Mouse (Mus musculus) monocyte, adult 5-6 weeks (primary cell): ENCODE measurements around the gene Twnk. TPM values are rescaled to one million over a fixed set of nuclear protein-coding genes. Genes with fewer than 3 reads are reported as not detected.

ENCODE experiments used
- ATAC-seq: fragments of 153-309, 156-312 bp; replicated peaks from 2 replicates; pipeline ENCODE4 v1.8.0; 2017; ENCODE audit warnings: mild to moderate bottlenecking; ENCODE audit not compliant: low TSS enrichment, insufficient number of reproducible peaks, severe bottlenecking, poor library complexity, low FRiP score
- total RNA-seq: library from RNA; stranded (forward); fragments of 200-1000, 200-491, 200-594 nt; gene quantifications from 3 replicates; pipeline ENCODE4 v1.2.3, GENCODE M21; 2017

Twnk gene
- total RNA-seq, 1 experiment from 2014 or later = 8.7 TPM

DNA sequence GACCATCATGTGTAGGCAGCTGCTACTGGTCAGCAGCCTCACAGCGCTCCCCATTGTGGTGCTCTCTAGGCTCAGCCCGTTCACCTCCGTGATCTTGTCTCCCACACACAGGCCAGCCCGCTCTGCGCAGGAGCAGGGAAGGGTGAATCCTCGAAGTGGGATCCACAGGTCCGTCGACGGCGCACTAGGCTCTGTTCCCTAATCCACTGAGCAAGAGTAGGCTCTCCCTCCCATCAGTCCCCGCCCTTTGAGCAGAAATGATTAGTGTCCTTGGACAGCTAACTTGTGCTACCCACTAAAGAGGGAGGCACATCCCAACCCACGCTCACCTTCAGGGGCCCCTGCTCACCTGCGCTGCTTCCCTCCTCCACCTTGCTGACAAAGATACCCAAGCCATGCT, 34.8 kb downstream of the Twnk start:
- ATAC-seq = no peak

DNA sequence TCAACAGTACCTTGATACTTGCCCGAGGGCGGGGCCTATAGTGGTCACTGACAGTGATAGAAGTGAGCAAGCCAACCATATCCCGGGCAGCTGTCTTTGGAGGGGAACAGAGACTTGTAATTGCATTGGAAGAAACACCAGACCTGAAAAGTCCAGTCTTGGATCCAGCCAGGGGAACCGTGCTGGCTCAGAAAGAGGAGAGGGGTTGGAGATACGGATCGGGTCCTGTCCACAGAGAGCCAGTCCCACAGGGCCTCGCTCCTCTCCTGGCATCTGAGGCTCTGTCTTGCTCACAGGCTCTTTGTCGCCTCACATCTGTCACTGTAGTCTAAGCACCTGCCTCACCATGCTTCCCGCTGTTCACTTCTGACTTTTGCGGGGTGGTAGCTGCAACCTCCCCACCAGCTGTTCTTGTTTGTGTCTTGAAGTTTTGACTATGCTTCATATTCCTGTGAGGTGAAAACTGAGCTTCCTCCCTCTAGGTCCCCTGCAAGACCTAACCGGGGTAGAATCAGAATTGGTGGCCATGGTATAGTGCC, 39.0 kb downstream of the Twnk start:
- ATAC-seq = no peak

DNA sequence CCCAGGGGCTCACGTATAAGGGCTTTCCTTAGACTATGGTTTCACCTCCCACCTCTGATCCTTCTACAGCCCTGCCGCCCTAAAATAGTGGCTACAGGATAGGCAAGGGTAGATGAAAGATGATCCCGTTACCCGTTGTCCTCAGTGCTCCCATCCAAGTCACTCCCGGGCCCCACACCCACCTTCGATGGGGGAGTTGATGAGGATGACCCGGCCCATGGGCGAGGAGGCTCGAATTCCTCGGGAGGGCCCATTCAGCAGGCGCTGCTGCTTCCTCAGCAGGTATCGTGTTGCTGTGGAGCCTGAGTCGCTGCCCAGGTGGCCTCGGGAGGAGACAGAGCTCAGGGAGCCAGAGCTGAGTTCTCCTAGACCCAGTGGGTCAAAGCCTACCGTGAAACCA, 39.8 kb downstream of the Twnk start:
- ATAC-seq = no peak

DNA sequence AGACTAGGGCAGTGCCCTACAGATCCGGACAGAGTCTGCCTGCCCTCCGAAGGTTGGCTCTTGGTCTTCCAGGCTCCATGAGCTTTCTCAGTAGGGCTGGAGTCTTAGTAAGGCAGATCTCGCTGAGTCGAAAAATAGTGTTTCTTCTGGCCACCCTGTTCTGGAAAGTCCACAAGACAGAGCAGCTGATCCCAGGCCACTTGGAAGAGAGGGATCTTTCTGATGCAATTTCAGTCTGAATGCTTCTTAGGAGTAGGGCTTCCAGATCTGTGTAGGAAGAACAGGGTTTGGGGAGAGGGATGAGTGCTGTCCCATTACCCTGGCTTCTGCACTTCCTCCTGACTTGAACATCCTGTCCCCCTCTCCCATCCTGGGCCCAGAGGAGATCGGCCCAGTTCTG, 40.2 kb downstream of the Twnk start, which contains the start of gene Pdzd7:
Gene Pdzd7, minus strand, starts transcription at position 67 of the 400 bp plus-strand sequence.
- ATAC-seq = no peak

DNA sequence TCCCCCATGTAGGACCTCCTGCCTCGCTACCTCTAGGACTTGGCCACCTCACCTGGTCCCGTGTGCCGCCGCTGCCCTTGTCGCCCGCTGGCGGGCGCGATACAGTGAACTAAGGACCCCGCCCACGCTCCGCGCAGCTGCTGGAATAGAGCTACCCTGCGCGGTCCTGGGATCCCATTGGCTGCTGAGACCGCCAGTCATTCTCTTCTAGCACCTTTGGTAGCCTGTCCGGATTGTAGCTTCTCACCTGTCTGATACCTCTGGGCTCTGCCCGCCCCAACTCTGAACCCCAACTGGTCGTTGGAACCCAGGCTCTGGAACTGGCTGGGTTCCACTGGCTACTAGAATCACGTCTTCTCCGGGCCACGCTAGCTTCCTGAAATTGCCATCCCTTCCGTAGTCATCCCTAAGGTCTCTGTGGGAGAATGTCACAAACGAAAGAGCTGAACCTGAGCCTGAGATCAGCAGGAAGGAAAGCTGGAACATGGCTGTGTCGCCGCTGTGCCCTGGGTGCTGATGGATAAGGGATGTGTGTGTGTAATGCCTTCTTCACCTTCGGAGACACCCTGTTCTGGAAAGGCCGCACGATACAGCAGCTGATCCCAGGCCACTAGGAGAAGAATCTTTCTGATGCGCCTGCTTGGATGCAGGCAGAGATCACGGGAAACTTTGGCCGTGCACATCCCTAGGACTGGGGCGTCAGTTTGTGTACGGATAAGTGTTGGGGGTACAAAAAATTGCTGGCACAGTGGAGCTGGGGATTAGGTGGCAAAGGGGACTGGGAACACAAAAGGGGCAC, 41.3 kb downstream of the Twnk start:
- no peak for ATAC-seq

DNA sequence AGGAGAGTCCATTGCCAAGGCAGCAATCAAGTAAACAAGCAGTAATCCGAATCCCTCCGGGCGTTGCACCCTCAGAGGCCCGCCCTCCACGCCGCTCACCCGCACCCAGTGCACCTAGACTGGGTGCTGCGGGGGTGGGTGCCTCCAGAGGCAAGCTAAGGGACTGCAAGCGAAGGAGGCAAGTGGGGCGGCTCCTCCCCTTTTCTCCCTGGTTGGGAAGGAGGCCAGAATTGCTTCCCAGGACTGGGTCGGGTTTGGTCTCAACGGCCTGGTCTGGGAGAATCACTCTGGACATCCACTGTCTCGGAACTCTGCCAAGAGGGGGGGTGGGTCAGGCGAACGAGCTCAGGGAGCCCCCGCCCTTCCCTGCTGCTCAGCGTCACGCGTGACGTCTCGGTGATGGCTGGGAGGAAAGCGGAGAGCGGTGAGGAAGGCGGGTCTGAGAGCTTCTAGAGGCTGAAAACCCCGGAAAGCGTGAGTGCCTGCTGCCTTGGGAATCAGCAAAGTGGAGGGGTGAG, 42.0 kb downstream of the Twnk start, which contains the start of gene Sfxn3:
Gene Sfxn3, plus strand, starts transcription at position 87 of the 518 bp plus-strand sequence.
- peak; percentile 70 for ATAC-seq

DNA sequence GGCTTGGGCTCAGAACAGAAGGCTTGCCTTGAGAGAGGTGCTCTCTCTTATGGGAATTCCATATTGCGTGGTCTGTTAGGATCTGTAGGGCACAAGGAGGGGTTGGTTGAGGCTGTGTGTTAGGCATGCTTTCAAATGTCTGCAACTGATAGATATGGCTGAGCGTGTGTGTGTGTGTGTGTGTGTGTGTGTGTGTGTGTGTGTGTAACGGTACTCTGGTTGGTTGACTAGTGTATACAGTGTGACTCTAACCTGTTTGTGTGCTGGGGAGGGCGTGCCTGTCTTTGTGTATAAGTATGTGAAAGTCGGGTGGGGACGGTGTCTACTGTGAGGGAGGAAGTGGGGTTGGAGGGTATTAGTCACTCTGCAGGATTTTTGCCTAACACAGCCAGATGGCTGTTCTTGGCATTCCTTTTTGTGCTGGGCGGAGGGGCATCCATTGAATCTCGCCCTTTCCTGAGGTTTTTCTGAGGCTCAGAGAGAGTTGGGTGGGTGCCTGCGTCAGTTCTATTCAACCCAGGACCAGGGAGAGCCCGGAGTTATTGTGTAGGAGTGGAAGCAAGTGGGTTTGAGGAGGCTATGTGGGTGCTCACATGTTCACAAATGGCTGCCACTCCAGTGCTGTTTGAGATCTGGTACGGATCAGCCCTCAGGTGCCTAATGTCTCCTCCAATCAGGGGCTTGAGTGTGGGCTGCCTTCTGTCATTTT, 42.6 kb downstream of the Twnk start:
- peak; percentile 78 for ATAC-seq

DNA sequence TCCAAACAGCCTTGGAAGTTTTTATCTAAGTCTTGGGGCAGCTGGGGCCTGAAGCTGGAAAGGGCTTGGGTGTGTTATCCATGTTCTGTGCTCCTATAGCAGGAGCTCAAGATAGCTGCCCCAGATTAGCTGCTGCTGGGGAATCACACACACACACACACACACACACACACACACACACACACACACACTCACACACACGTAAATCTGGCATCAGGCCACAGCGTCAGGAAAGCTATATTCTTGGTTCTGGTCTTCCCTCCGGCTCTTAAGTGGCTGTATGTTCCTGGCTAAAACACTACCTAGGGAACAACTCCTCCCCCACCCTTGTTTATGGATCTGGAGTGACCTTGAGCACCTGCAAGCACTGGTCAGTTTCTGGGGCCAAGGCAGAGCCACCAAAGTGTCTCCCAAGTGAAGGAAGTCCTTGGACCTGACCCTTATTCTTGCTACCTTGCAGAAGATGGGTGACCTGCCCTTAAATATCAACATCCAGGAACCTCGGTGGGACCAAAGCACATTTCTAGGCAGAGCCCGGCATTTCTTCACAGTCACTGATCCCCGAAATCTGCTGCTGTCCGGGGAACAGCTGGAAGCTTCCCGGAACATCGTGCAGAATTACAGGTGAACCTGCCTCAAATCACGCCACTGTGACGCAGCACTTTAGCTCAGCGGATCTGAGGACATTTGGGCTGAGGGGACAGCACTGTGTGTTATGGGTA, 43.3 kb downstream of the Twnk start:
- no peak for ATAC-seq

DNA sequence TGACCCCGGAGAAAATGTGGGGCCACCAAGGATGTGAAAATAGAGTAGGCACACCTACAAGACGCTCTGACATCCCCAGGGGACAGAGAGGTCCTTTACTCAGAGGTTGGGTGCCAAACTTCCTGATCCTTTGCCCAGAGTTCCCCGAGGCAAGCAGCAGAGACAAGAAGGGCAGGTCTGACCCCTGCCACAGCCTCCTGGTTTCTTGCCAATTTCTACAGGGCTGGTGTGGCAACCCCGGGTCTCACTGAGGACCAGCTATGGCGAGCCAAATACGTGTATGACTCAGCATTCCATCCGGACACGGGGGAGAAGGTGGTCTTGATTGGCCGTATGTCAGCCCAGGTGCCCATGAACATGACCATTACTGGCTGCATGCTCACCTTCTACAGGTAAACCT, 44.1 kb downstream of the Twnk start:
- no peak for ATAC-seq

DNA sequence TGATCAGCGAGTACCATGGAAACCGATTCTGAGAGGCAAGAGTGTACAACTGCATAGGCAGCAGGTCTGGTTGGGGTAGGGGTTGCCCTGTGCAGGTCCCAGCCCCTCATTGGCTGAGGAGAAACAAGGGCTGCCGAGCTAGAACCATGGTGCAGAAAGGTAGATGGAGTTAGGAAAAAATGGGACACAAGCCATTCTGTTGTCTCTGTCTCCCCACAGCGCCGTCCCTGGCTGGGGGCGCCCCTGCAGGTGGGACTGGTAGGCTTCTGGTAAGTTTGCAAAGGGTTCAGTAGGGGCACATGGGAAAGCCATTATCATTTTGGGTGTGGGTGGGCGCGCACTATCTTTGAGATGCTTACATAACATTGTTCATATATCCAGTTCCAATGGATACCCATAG, 48.0 kb downstream of the Twnk start:
- no peak for ATAC-seq

DNA sequence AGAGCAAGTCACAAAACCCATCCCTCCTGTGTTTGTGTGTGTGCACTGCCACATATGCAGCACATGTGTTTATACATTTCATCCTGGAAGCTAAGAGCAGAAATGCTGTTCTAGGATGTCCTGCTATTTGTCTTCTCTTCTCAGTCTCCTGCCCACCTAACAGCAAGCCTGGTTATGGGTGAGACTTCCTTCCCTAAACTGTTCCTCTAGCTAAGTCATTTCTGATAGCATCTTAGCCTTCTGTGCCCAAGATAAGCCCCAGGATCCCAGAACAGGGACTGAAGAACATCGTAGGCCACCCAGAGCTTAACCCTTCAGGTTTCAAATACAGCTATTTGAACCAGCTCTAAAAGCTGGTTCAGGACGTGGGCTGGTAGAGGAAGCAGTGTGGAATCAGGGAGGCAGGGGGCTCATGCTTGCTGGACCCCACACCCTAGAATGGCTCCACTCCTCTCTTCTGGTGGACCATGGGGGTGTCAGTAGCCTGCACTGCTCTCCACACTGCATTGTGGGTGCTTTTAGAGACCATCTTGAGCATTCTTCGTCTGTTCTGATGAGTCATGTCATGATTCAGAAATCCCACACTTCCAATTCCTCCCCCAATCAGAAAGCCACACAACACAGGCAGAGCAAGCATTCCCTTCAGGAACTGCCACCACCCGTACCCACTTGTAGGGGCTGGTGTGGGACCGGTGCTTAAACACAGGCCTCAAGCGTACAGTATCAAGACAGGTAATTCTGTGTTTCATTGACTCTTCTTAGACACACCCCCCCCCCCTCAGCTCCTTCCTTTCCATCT, 49.6 kb downstream of the Twnk start:
- no peak for ATAC-seq

DNA sequence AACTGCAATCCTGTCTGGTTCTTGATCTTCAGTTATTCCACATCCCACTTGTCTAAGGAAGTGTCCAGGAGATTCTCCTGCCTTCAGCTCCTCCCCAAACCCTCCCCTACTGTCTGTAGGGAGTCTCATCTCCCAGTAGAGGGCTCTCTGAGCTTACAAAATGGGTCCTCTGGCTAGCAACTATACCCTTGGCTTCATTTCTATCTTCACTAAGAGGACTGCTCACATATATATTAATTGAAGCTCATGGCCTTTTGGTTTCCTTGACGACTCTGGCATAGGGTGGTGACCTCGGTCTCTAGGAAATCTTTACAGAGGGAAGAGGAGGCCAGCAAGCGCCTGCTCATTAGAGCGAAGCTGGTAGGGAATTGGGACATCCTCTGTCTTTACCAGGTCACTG, 50.9 kb downstream of the Twnk start:
- peak; percentile 45 for ATAC-seq

DNA sequence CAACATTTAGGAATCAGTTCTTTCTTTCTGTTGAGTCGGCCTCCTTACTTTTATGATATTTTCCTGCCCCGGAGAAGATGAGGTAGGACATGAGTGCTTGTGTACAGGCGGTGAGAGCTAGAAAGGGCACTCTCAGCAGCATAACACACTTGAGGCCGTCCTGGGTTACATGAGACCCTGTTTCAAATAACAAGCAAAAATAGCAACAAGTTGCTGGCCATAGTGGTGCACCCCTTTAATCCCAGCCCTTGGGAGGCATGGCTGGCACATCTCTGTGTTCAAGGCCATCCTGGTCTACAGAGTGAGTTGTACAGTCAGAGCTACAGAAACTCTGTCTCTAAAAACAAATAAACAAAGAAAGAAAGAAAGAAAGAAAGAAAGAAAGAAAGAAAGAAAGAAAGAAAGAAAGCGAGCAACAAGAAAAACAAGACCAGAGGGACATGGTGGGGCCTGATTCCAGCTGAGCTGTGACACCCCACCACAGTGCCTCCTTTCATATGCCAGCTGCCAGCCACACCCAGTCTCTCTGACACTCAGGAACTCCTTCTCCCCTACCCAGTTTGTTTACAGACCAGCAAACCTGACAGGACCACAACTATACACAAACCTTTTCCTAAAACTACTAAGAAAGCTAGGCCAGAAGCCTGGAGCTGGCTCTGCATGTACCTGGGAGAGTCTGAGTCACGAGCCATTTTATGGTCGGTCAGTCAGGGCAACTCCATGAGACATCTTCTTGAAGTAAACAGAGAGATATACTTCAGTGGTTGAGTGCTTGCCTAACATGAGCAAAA, 51.6 kb downstream of the Twnk start:
- no peak for ATAC-seq

DNA sequence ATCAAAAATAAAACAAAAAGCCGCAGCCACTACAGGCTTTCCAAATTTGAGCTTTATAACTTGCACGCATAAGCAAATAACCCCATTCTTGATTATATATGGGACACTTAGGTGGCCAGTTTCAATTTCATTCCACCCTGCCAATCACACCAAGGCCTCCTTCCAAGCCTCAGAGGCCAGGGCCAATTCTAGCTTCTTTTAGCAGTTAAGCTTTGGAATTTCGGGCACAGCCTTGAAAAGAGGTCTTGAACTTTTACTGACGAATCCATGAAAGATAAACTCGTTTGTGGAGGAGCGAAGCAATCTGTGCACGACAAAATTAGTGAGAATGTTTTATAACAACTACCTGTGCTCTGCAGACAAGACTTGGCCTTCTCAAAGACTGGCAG, 52.3 kb downstream of the Twnk start:
- ATAC-seq = no peak

DNA sequence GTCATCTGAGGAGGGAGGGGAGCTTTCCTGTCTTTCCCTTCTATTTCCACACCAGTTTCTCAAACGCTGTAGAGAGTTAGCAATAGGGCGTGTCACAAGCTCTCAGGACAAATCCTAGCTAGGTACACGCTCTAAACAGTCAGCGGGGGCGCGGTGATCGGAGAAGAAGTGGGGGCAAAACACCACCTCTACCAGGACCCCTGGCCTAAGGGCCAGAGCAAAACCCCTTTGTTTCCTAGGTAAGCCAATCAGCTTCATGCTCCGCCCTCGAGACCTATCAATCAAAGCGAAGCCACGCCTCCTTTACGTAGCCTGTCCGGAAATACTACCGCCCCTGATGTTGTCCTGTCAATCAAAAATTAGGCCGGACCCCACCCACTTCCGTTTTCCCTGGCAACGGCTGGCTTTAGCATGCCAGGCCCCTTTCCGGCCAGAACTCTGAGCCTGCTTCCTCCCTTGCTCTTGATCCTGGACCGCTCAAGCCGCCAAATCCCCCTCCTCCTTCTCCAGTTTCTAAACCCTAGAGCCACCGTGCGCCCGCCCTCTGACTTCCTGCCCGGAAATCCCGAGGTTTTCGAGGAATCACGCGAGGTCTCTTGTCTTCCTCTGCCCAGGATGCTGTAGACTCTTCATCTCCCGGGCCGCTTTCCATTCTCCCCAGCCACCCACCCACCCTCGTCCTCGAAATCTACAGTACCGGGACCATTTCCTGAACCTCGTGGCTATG, 52.8 kb downstream of the Twnk start:
- ATAC-seq = peak; percentile 90

DNA sequence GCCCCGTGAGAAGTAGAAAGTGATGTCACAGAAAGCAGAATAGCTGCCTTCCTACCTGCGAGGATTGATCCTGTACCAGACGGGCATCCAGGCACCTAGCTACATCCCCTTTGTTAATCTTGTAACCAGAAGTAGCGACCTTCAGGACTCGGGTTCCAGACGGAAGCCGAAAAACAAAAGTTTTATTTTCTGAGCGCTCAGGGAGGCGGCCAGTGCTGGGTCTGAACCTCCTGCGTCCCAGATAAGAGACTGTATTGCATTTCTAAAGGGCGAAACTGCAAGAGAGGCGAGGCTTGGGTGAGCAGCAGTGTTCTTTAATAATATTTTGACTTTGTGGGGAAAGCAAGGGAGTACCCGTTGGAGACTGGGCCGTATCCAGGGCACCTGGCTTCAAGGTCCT, 53.4 kb downstream of the Twnk start:
- ATAC-seq = no peak
